Mouse (Mus musculus): Measurements from ENCODE around the gene Svop.

The Svop gene

GRCm38 (mm10) chr5:114045134-114045533 lies 46.2 kb downstream of the Svop start:
- DNase-seq (ENCODE audit: low spot score), result no peak

- DNase-seq (ENCODE audit: low spot score), result no peak
Measured at GRCm38 (mm10) chr5:114043800-114044199, 47.6 kb downstream of the Svop start.

- no peak for DNase-seq (ENCODE audit: low spot score)
Measured at GRCm38 (mm10) chr5:114041327-114041930, 49.9 kb downstream of the Svop start.

DNA sequence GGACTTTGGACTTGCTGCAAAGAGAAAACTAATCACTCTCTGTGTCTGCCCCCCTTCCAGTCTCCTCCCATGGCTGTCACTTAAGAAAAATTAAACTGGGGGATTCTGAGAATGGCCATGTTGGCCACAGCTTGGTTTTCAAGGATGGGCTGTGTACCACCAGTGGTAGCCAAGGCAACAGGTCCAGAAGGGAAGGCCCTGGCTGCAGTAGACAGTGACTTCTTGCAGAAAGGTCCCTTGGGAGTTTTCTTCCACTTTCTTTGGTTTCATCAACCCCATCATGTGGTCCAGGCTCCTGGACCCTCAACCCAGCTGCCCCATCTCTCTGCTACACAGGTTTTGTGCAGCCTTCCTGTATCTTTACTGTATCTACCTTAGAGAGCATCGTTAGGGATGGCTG lies 50.5 kb downstream of the Svop start:
- DNase-seq (ENCODE audit: low spot score), result no peak

DNA sequence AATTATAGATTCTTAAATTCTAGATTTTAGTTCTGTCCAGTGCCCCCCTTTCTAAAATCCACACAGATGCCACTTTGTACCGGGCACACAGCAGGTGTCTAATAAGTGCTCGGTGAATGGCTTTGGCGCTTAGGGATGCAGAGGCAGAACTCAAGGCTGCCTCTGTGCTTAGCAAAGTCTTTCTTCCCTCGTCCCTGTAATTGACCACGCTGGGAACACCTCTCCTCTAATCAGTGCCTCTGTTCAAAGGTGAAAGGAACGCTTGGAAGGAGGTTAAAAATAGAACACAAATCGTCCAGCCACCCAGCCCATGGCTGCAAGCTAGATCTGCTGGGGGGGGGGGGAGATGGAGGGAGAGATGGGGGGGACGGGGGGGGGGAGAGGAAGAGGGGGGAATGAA lies 50.9 kb downstream of the Svop start:
- no peak for DNase-seq (ENCODE audit: low spot score)

DNA sequence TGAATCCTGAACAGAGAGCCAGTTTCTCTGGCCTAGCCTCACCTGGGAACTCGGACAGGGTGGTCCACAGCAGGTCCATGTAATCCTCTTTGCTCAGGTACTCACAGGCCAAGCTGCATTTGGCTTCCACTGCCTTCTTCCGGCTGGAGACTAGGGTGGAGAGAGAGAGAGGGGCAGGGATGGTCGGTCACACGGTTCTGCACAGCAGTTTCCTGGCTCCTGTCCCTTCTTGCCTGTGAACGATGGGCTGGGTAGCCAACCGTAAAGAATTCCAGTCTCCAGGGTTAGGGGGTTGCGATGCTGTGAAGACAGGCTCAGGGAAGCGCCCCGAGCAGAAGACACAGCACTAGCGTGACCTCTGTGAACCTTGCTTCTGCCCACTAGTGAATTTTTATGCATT lies 56.3 kb downstream of the Svop start:
- no peak for DNase-seq (ENCODE audit: low spot score)

DNA sequence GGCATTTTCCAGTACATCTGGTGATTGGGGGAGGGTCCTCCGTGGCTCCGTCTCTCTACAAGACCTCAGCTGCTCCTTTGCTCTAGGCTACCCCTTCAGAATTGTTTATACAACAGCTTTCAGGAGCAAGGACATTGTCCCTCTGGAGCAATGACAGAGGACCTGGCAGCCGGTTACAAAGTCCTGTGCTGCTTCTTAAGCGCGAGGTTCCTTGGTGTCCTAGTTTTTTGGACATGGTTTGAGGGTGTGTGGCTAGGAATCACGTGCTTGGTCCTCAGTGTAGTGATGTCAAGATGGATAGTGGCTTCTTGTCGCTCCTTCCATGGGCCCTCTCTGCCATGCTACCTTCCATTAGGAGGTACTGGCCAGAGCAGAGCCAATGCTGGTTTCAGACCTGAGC lies 57.0 kb downstream of the Svop start:
- DNase-seq (ENCODE audit: low spot score), result no peak

DNA sequence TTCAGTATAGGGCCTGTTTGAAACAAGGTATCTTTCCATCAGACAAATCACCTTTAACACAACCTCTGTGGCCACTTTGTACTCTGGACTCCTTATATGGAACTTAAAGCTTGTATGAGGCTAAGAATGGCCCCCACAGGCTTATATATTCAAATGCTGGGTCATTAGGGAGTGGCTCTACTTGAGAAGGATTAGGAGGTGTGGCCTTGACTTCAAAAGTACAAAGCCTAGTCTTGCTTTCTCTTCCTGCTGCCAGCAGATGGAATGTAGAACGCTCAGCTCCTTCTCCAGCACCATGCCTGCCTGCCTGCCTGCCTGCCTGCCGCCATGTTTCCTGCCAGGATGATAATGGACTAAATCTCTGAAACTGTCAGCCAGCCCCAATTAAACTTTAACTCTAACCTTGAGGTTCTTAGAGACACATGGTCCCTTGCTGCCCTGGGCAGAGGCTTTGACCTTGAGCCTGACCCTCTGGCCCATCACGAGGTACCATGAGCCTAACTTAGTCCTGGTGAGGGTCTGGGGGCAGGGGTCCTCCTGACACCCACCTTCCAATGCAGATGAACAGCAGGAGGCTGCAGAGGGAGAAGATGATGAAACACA lies 59.1 kb downstream of the Svop start:
- DNase-seq (ENCODE audit: low spot score), result no peak

- no peak for DNase-seq (ENCODE audit: low spot score)
Measured at GRCm38 (mm10) chr5:114030652-114031051, 60.7 kb downstream of the Svop start.

- DNase-seq (ENCODE audit: low spot score), result no peak
Measured at GRCm38 (mm10) chr5:114028111-114028510, 63.3 kb downstream of the Svop start.

DNA sequence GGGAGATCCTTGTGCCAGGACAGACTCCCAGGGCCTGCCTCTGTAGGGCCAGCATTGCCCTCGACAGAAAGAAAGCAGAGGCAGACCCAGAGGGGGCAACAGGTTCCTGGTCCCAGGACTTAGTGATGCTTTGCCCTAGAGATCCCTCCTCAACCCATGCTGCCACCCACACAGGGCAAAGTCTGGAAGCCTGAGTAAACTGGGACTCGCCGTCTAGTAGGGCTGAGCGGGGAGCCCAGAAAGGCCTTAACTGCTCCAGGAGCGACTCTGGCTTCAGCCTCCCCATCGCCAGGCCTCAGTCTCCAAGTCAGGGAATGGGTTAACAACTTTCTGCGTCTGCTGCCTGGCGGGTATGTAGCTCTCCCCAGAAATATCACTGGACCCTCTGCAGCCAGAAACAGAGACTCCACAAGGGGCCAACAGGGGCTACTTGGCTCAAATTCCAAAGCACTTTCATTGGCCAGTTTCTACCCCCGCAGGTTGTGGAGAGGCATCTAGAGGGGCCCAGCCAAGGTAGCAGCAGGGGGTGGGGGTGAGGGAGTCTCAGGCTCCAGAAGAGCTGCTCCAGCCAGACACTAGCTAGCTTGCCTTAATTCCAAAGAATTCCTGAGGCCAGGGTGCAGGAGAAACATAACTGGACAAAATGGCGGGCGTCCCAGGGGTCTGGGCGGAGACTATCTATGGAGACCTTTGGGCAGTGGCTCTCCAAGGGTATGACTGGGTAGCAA lies 64.0 kb downstream of the Svop start:
- DNase-seq (ENCODE audit: low spot score), result no peak

DNA sequence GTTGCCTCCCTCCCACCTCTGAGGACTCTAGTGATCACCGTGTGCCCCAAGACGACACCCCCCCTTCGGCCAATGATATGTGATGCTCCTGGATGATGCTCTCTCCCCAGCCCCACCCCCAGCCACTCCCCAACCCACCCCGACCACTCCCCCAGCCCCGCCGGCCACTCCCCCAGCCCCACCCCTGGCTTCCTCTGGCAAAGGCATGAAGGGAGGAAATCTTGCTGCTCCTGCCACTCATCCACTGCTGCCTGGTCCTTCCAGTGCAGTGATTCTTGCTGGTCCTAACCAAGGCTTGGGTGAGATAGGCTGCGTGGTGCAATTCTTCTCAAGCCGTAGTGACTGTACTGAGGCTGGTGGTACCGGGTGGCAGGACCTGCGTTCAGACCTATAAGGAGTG lies 66.5 kb downstream of the Svop start:
- no peak for DNase-seq (ENCODE audit: low spot score)

GRCm38 (mm10) chr5:114024390-114024789 lies 67.0 kb downstream of the Svop start:
- no peak for DNase-seq (ENCODE audit: low spot score)

DNA sequence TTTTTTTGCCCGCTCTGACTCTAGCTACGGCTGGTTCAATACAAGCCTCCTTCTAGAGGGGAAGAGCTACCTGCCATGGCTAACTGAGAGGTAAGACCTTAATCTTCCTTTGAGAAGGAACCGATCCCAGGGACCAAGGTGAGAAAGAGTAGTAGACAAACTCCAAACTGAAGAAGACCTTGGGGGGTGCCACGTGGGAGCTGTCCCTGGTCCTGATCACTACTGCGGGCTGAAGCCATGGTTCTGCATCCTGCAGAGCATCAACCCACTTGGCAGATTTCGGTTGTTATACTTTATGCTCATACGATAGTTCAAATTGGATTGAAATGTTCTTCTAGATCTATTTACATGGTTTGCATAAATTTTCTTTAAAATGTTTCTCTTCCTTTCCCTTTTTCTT lies 76.2 kb downstream of the Svop start:
- DNase-seq (ENCODE audit: low spot score), result no peak

DNA sequence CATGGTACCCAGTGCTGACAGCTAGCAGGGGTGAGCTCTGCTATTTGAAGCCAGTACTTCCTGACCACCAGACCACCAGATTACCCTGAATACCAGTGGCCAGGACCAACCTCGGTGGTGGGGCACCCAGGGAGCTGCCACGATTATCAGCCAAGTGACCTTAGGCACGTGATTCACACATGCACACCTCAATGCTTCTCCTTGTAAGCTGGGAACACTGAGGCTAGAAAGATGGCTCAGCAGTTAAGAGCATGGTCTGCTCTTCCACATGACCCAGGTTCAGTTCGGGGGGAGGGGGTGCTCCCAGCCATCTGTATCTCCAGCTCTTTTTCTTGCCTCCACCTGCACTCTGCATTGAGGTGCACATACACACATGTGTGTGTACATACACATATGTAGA lies 82.3 kb downstream of the Svop start:
- DNase-seq (ENCODE audit: low spot score), result no peak

GRCm38 (mm10) chr5:114007753-114008453 lies 83.5 kb downstream of the Svop start:
- DNase-seq (ENCODE audit: low spot score), result no peak

DNA sequence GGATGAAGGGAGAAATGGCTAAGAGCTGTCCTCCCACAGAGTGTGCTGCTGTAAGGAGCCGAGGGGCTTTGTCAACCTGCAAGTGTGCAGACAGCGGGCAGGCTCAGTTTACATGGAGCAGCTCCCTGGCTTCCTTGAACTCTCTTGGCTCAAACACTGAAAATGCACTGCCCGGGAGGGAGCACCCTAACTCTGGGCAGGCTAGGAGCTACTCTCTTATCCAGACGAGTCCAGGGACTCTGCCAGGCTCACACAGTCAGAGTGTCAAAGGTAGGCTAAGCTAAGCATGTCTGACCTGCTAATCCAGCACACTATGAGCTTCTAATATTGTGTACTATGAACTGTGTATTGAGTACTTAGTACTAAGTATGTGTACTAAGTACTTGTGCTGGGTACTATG lies 84.4 kb downstream of the Svop start:
- no peak for DNase-seq (ENCODE audit: low spot score)

- no peak for DNase-seq (ENCODE audit: low spot score)
Measured at GRCm38 (mm10) chr5:114005100-114005499, 86.3 kb downstream of the Svop start.

DNA sequence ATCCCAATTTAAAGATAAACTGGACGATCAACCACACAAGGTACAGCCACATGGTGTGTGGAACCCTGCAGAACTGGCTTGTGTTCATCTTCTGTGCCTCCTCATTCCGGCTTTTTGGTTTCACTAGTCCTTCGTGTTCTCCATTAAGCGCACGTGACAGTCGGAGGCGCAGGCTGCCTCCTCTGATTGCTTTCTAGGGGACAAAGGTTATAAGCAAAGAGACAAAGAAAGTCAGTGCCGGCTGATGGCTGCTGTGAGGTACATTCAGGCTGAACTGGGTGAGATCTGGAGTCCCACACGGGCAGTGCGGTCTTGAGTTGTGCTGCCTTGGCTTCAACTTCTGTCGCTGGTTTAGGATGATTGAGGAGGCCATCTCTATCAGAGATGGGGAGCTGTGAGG lies 86.8 kb downstream of the Svop start:
- no peak for DNase-seq (ENCODE audit: low spot score)

- DNase-seq (ENCODE audit: low spot score), result no peak
Measured at GRCm38 (mm10) chr5:114003542-114003941, 87.8 kb downstream of the Svop start, which contains the start of gene Dao. Dao (plus strand) TSS chr5:114003703.

DNA sequence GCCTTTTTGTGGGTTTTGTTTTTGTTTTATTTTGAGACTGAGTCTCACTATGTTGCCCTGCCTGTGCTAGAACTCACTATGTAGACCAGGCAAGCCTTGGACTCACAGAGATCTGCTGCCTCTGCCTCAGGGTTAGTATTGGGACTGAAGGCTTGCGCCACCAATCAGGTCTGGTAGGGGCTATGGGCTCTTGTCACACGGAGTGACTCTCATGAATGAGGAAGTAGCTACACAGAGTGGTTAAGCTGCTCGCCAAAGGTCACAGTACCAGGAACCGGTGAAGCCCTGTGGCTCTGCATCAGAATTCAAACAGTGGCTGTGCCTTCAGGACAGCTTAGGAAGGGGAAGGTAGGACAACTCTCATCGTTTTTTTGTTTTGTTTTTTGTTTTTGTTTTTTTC lies 92.0 kb downstream of the Svop start:
- no peak for DNase-seq (ENCODE audit: low spot score)

- no peak for DNase-seq (ENCODE audit: low spot score)
Measured at GRCm38 (mm10) chr5:113996458-113996857, 94.9 kb downstream of the Svop start.
